Mouse (Mus musculus): ENCODE measurements around the gene Pex11g.

DNA sequence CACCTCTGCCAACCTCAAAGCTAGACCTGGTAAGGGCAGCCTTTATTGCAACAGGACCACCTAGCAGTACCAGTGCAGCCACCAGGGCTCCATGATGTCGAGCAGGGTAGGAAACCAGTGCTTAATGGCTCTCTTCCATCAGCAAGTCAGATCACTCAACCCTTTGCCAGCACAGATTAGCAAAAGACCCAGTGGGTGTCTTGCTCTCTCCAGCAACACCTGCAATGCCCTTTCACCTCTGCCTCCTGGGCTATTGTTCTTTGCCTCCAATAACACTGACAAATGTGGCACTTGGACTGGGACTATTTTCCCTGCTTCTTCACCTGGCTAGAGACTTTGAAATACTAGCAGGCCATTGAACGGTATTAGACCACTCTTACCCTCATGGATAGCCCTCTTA lies 18.3 kb downstream of the Pex11g start:
- TF ChIP-seq CTCF (IDR thresholded peaks at IDR 0.05; ENCODE audit: low read depth, low read length) (no peak), POLR2A (IDR thresholded peaks at IDR 0.05; ENCODE audit: extremely low read depth, insufficient read depth, low read length) (no peak)
